In genomic region chr1:163337821-163338220, GRCm38 (mm10) we compare ENCODE assay signal across 15 mouse cellular contexts. TPM values are rescaled to one million over a fixed set of nuclear protein-coding genes. Genes with fewer than 3 reads are reported as not detected.
A peak's percentile ranks its signal among the peaks of the same experiment; 100 is the strongest.
DNase-seq lines count a peak whose midpoint lies in the region; ATAC-seq lines count a peak whose summit lies in the region.
"Had no signal": no experiment of that assay in that cellular context is flagged by ENCODE, and none has a peak within 500 bp of the region (broad histone marks: within the 10 kb centered on the region; RNA-seq: fewer than 3 reads in every experiment).

No protein-coding gene starts in this region.

- no peak overlapping the region for H3K4me2 ChIP-seq in heart, embryonic 12.5 days

- no peak for ATAC-seq in heart, embryonic 12.5 days (ENCODE audit: insufficient number of reproducible peaks, low FRiP score)

- no peaks in the 10 kb centered on the region; the same call in 1 of the 2 replicates for H3K9me3 ChIP-seq in heart, embryonic 12.5 days (replicated peaks)

- no peak overlapping the region for H3K27ac ChIP-seq in heart, embryonic 12.5 days (ENCODE audit: poor library complexity, severe bottlenecking)
- H3K27ac ChIP-seq: embryonic facial prominence, embryonic 10.5 days had no signal

- H3K36me3 ChIP-seq in heart, embryonic 12.5 days: no peaks in the 10 kb centered on the region
- H3K36me3 ChIP-seq: embryonic facial prominence, embryonic 10.5 days had no signal

- no peaks in the 10 kb centered on the region for H3K4me1 ChIP-seq in heart, embryonic 12.5 days (replicated peaks)

- 60% methylated on average over 2 of the region's 2 CpGs for WGBS in heart, embryonic 12.5 days

- H3K27me3 ChIP-seq in heart, embryonic 12.5 days (replicated peaks): no peaks in the 10 kb centered on the region

- H3K9ac ChIP-seq in heart, embryonic 12.5 days: no peak overlapping the region

- peak; percentile 13 for DNase-seq in adrenal gland, postnatal 25 days
- DNase-seq in adrenal gland, adult 18-20 months (ENCODE audit: low spot score in 2 of 2): no peak
- peak; percentile 26 for DNase-seq in heart, adult 8-10 months (ENCODE audit: low spot score)
- peak; percentile 15 for DNase-seq in 416B (ENCODE audit: low read depth)
- DNase-seq in gastrocnemius, postnatal 25 days: peak; percentile 11
- no peak for DNase-seq in embryo, embryonic 10 days (ENCODE audit: low spot score)
- no peak for DNase-seq in retina, postnatal 1 day
- DNase-seq: B cell, adult 2 months; cerebellum, adult 2 months; kidney, adult 11 months; layer of hippocampus, adult 9-11 months; lung, adult 18-20 months had no signal

- no peak overlapping the region for H3K4me3 ChIP-seq in heart, embryonic 12.5 days
- H3K4me3 ChIP-seq: embryonic facial prominence, embryonic 10.5 days had no signal

RNA-seq across cellular contexts. Expression of gene Prrx1, which starts 24.3 kb away (rescaled TPM):
- 6.3 and 8.7 TPM in 2 replicates for total RNA-seq in adrenal gland, postnatal 25 days (2021)
- total RNA-seq in adrenal gland, adult 18-20 months (2021): 10 to 100 TPM in 1 of 2 experiments, 1 to 10 TPM in 1; 5.6 to 10.8 TPM
- 10 to 100 TPM; 29.1 to 33.6 (median 30.5) TPM for total RNA-seq in heart, adult 8-10 months (2022)
- polyA plus RNA-seq in heart, embryonic 12.5 days (2016; fragmentation: Nextera tagmentation; extraction: Ambion mirVana): 7.5 and 9.4 TPM in 2 replicates
- total RNA-seq in gastrocnemius, postnatal 25 days (2021): 10 to 100 TPM; 35.5 to 43.2 TPM
- total RNA-seq: MEL had no signal

Comparison
In these comparisons a context has a peak if more than half of its experiments do, and no peak if none do; other contexts are left out.
1. DNase-seq: peak in adrenal gland, postnatal 25 days (single experiment), heart, adult 8-10 months (single experiment), 416B (single experiment) and gastrocnemius, postnatal 25 days (single experiment); none in adrenal gland, adult 18-20 months (0 of 2), embryo, embryonic 10 days (single experiment) and retina, postnatal 1 day (single experiment).